Mouse (Mus musculus) thymus, adult 2 months (tissue): Measurements from ENCODE around the gene Gm44.
"Not testable (repeated sequence)": the region's sequence is repeated elsewhere in the genome, so short reads cannot be mapped to it uniquely, and the experiment has no call there.

Source experiments
- CTCF ChIP-seq: fragments of 200-500 bp; IDR thresholded peaks from 2 replicates; pipeline ENCODE4 v1.5.1; 2012; ENCODE audit warnings: mild to moderate bottlenecking, control low read depth, low read length, moderate library complexity, borderline replicate concordance; ENCODE audit not compliant: control insufficient read depth, poor library complexity, insufficient read depth; ENCODE audit errors: extremely low read depth
- POLR2A ChIP-seq: fragments of 200-500 bp; IDR thresholded peaks from 2 replicates; pipeline ENCODE4 v1.6.1; 2012; ENCODE audit warnings: mild to moderate bottlenecking, low read length, control low read depth, moderate library complexity; ENCODE audit not compliant: control insufficient read depth, poor library complexity, insufficient read depth; ENCODE audit errors: extremely low read depth

- not testable (repeated sequence) for TF ChIP-seq CTCF, POLR2A
Observed at GRCm38 (mm10) chrX:90938211-90938610, 46.3 kb downstream of the Gm44 start.
